Mouse (Mus musculus) forebrain, embryonic 15.5 days (tissue): ENCODE data around the gene Sh3tc1. TPM values are rescaled to one million over a fixed set of nuclear protein-coding genes. Genes with fewer than 3 reads are reported as not detected.

Source experiments
- ATAC-seq: fragments of 200-750 bp; cut with Nextera tagmentation; replicated peaks from 2 replicates; pipeline ENCODE4 v1.8.0; 2017; ENCODE audit warnings: mild to moderate bottlenecking, moderate TSS enrichment, moderate library complexity
- H3K27ac ChIP-seq: fragments of 300-500 bp; sonication (generic); replicated peaks from 2 replicates; pipeline ENCODE4 v1.5.1; 2015; ENCODE audit warnings: mild to moderate bottlenecking, inconsistent platforms
- H3K27me3 ChIP-seq: fragments of 300-500 bp; sonication (generic); 2 replicates; pipeline ENCODE4 v1.6.1; 2015; ENCODE audit warnings: inconsistent platforms
- H3K36me3 ChIP-seq: fragments of 300-500 bp; sonication (generic); 2 replicates; pipeline ENCODE4 v1.6.1; 2015; ENCODE audit warnings: mild to moderate bottlenecking, inconsistent platforms
- H3K4me1 ChIP-seq: fragments of 300-500 bp; sonication (generic); 2 replicates; pipeline ENCODE4 v1.6.1; 2015; ENCODE audit warnings: inconsistent platforms
- H3K4me2 ChIP-seq: fragments of 300-500 bp; sonication (generic); replicated peaks from 2 replicates; pipeline ENCODE4 v1.6.1; 2015; ENCODE audit warnings: mild to moderate bottlenecking, inconsistent platforms
- H3K4me3 ChIP-seq: fragments of 300-500 bp; sonication (generic); 2 replicates; pipeline ENCODE4 v1.5.1; 2015; ENCODE audit warnings: mild to moderate bottlenecking, inconsistent platforms
- H3K9ac ChIP-seq: fragments of 300-500 bp; sonication (generic); replicated peaks from 2 replicates; pipeline ENCODE4 v1.6.1; 2015; ENCODE audit warnings: mild to moderate bottlenecking, inconsistent platforms
- H3K9me3 ChIP-seq: fragments of 300-500 bp; sonication (generic); 2 replicates; pipeline ENCODE4 v1.6.1; 2016; ENCODE audit warnings: inconsistent platforms
- WGBS: fragments of 180-500 bp; shearing (Covaris S2); methylation state at CpG from one replicate; pipeline ENCODE4 v1.1.7; 2015; ENCODE audit warnings: mixed read lengths; 5-methylcytosine and 5-hydroxymethylcytosine counted together
- polyA plus RNA-seq: library from polyadenylated mRNA; unstranded; fragments of >200 nt; fragmentation: Nextera tagmentation; extraction: Ambion mirVana; gene quantifications from 2 replicates; pipeline ENCODE4 v1.2.1, GENCODE M21; 2015

Gene Sh3tc1
- polyA plus RNA-seq, 1 experiment from 2014 or later = 1.9 TPM

GRCm38 (mm10) chr5:35712517-35712916 is 27.3 kb downstream of the Sh3tc1 start:
- Histone ChIP-seq H3K4me1 (no peaks in the 10 kb centered on the region), H3K9ac (no peak overlapping the region), H3K9me3 (no peaks in the 10 kb centered on the region), H3K4me3 (no peak overlapping the region), H3K4me2 (no peak overlapping the region), H3K27ac (no peak overlapping the region), H3K27me3 (no peaks in the 10 kb centered on the region), H3K36me3 (no peaks in the 10 kb centered on the region)
- WGBS = 78% methylated on average over 5 of the region's 5 CpGs
- no peak for ATAC-seq

- H3K4me1 ChIP-seq = no peaks in the 10 kb centered on the region
- H3K4me3 ChIP-seq = no peak overlapping the region
- no peak overlapping the region for H3K9ac ChIP-seq
- no peak overlapping the region for H3K27ac ChIP-seq
- H3K27me3 ChIP-seq = no peaks in the 10 kb centered on the region
- no peaks in the 10 kb centered on the region for H3K36me3 ChIP-seq
- H3K9me3 ChIP-seq = no peaks in the 10 kb centered on the region
- no peak overlapping the region for H3K4me2 ChIP-seq
- ATAC-seq = no peak
- 55% methylated on average over 3 of the region's 3 CpGs for WGBS
These were observed 28.9 kb downstream of the Sh3tc1 start for GRCm38 (mm10) chr5:35710931-35711330.

- no peaks in the 10 kb centered on the region for H3K4me1 ChIP-seq
- 74% methylated on average over 3 of the region's 3 CpGs for whole genome bisulfite sequencing
- H3K27ac ChIP-seq = no peak overlapping the region
- no peaks in the 10 kb centered on the region for H3K36me3 ChIP-seq
- H3K27me3 ChIP-seq = no peaks in the 10 kb centered on the region
- H3K9ac ChIP-seq = no peak overlapping the region
- H3K4me2 ChIP-seq = no peak overlapping the region
- H3K9me3 ChIP-seq = no peaks in the 10 kb centered on the region
- ATAC-seq = no peak
- no peak overlapping the region for H3K4me3 ChIP-seq
These were observed 29.3 kb downstream of the Sh3tc1 start for GRCm38 (mm10) chr5:35710481-35710880.

GRCm38 (mm10) chr5:35705411-35705810 is 34.4 kb downstream of the Sh3tc1 start:
- H3K9ac ChIP-seq = no peak overlapping the region
- ATAC-seq = no peak
- no peaks in the 10 kb centered on the region for H3K4me1 ChIP-seq
- H3K4me3 ChIP-seq = no peak overlapping the region
- H3K27ac ChIP-seq = no peak overlapping the region
- no peaks in the 10 kb centered on the region for H3K27me3 ChIP-seq
- H3K36me3 ChIP-seq = no peaks in the 10 kb centered on the region
- H3K9me3 ChIP-seq = no peaks in the 10 kb centered on the region
- WGBS = 85% methylated on average over 3 of the region's 3 CpGs
- no peak overlapping the region for H3K4me2 ChIP-seq

- Histone ChIP-seq H3K9ac (no peak overlapping the region), H3K27ac (no peak overlapping the region), H3K4me3 (no peak overlapping the region), H3K27me3 (no peaks in the 10 kb centered on the region), H3K9me3 (no peaks in the 10 kb centered on the region), H3K4me2 (no peak overlapping the region), H3K4me1 (no peaks in the 10 kb centered on the region), H3K36me3 (no peaks in the 10 kb centered on the region)
- WGBS = 94% methylated on average over 4 of the region's 4 CpGs
- no peak for ATAC-seq
These were observed 36.0 kb downstream of the Sh3tc1 start for GRCm38 (mm10) chr5:35703814-35704213.

GRCm38 (mm10) chr5:35703183-35703582 is 36.6 kb downstream of the Sh3tc1 start:
- H3K4me2 ChIP-seq = no peak overlapping the region
- H3K9me3 ChIP-seq = no peaks in the 10 kb centered on the region
- WGBS = 87% methylated on average over 8 of the region's 8 CpGs
- no peak overlapping the region for H3K9ac ChIP-seq
- H3K27me3 ChIP-seq = no peaks in the 10 kb centered on the region
- no peak for ATAC-seq
- H3K4me1 ChIP-seq = no peaks in the 10 kb centered on the region
- no peak overlapping the region for H3K27ac ChIP-seq
- H3K4me3 ChIP-seq = no peak overlapping the region
- no peaks in the 10 kb centered on the region for H3K36me3 ChIP-seq

- H3K4me3 ChIP-seq = no peak overlapping the region
- ATAC-seq = no peak
- no peak overlapping the region for H3K4me2 ChIP-seq
- no peak overlapping the region for H3K27ac ChIP-seq
- no peak overlapping the region for H3K9ac ChIP-seq
- H3K4me1 ChIP-seq = no peaks in the 10 kb centered on the region
- H3K36me3 ChIP-seq = no peaks in the 10 kb centered on the region
- no peaks in the 10 kb centered on the region for H3K9me3 ChIP-seq
- no peaks in the 10 kb centered on the region for H3K27me3 ChIP-seq
- 86% methylated on average over 4 of the region's 4 CpGs for WGBS
These were observed 37.1 kb downstream of the Sh3tc1 start for GRCm38 (mm10) chr5:35702582-35703140.

GRCm38 (mm10) chr5:35701042-35701441 is 38.7 kb downstream of the Sh3tc1 start:
- ATAC-seq = no peak
- H3K9me3 ChIP-seq = no peaks in the 10 kb centered on the region
- H3K9ac ChIP-seq = no peak overlapping the region
- no peaks in the 10 kb centered on the region for H3K27me3 ChIP-seq
- H3K4me3 ChIP-seq = no peak overlapping the region
- no peaks in the 10 kb centered on the region for H3K4me1 ChIP-seq
- WGBS = 51% methylated on average over 6 of the region's 6 CpGs
- no peaks in the 10 kb centered on the region for H3K36me3 ChIP-seq
- H3K4me2 ChIP-seq = no peak overlapping the region
- no peak overlapping the region for H3K27ac ChIP-seq

- Histone ChIP-seq H3K27me3 (no peaks in the 10 kb centered on the region), H3K36me3 (no peaks in the 10 kb centered on the region), H3K4me2 (no peak overlapping the region), H3K27ac (no peak overlapping the region), H3K4me1 (no peaks in the 10 kb centered on the region), H3K9ac (no peak overlapping the region), H3K4me3 (no peak overlapping the region), H3K9me3 (no peaks in the 10 kb centered on the region)
- 26% methylated on average over 5 of the region's 5 CpGs for WGBS
- ATAC-seq = no peak
These were observed 44.0 kb downstream of the Sh3tc1 start for GRCm38 (mm10) chr5:35695815-35696214.

GRCm38 (mm10) chr5:35693638-35694037 is 46.1 kb downstream of the Sh3tc1 start:
- Histone ChIP-seq H3K4me1 (no peaks in the 10 kb centered on the region), H3K9ac (no peak overlapping the region), H3K4me3 (no peak overlapping the region), H3K4me2 (no peak overlapping the region), H3K27ac (no peak overlapping the region), H3K9me3 (no peaks in the 10 kb centered on the region), H3K36me3 (no peaks in the 10 kb centered on the region), H3K27me3 (no peaks in the 10 kb centered on the region)
- WGBS = 74% methylated on average over 4 of the region's 4 CpGs
- ATAC-seq = no peak

- no peak overlapping the region for H3K27ac ChIP-seq
- 78% methylated on average over 11 of the region's 11 CpGs for WGBS
- ATAC-seq = no peak
These were observed 48.5 kb downstream of the Sh3tc1 start for GRCm38 (mm10) chr5:35691246-35691645.

GRCm38 (mm10) chr5:35690485-35691165 is 49.2 kb downstream of the Sh3tc1 start:
- no peak overlapping the region for H3K27ac ChIP-seq
- no peaks in the 10 kb centered on the region for H3K36me3 ChIP-seq
- H3K4me1 ChIP-seq = no peaks in the 10 kb centered on the region
- H3K4me2 ChIP-seq = no peak overlapping the region
- WGBS = 75% methylated on average over 8 of the region's 8 CpGs
- no peak for ATAC-seq
- no peaks in the 10 kb centered on the region for H3K9me3 ChIP-seq
- H3K27me3 ChIP-seq = no peaks in the 10 kb centered on the region
- no peak overlapping the region for H3K4me3 ChIP-seq
- no peak overlapping the region for H3K9ac ChIP-seq

More at GRCm38 (mm10) chr5:35691246-35691645, 48.5 kb downstream of the Sh3tc1 start:
- no peak overlapping the region for H3K4me2 ChIP-seq
- no peaks in the 10 kb centered on the region for H3K36me3 ChIP-seq
- H3K9me3 ChIP-seq = no peaks in the 10 kb centered on the region
- no peak overlapping the region for H3K4me3 ChIP-seq
- no peaks in the 10 kb centered on the region for H3K27me3 ChIP-seq
- no peaks in the 10 kb centered on the region for H3K4me1 ChIP-seq
- H3K9ac ChIP-seq = no peak overlapping the region

- Histone ChIP-seq H3K27ac (no peak overlapping the region), H3K36me3 (no peaks in the 10 kb centered on the region), H3K4me1 (no peaks in the 10 kb centered on the region), H3K27me3 (no peaks in the 10 kb centered on the region), H3K9ac (no peak overlapping the region), H3K9me3 (no peaks in the 10 kb centered on the region), H3K4me3 (no peak overlapping the region), H3K4me2 (no peak overlapping the region)
- no peak for ATAC-seq
These were observed 50.4 kb downstream of the Sh3tc1 start for GRCm38 (mm10) chr5:35689374-35689773.
